Mouse (Mus musculus) kidney, adult 2 months (tissue): ENCODE results near the gene Pdk2.

Experiments used
- CTCF ChIP-seq: fragments of 200-500 bp; conservative IDR thresholded peaks from 2 replicates; pipeline ENCODE4 v1.5.1; 2011; ENCODE audit warnings: low read depth, mild to moderate bottlenecking, control low read depth, low read length, moderate library complexity, mixed read lengths; ENCODE audit not compliant: insufficient read depth, insufficient read length
- POLR2A ChIP-seq: fragments of 200-500 bp; IDR thresholded peaks from one replicate; pipeline ENCODE4 v1.6.1; 2011; ENCODE audit warnings: low read depth, low read length, control low read depth

DNA sequence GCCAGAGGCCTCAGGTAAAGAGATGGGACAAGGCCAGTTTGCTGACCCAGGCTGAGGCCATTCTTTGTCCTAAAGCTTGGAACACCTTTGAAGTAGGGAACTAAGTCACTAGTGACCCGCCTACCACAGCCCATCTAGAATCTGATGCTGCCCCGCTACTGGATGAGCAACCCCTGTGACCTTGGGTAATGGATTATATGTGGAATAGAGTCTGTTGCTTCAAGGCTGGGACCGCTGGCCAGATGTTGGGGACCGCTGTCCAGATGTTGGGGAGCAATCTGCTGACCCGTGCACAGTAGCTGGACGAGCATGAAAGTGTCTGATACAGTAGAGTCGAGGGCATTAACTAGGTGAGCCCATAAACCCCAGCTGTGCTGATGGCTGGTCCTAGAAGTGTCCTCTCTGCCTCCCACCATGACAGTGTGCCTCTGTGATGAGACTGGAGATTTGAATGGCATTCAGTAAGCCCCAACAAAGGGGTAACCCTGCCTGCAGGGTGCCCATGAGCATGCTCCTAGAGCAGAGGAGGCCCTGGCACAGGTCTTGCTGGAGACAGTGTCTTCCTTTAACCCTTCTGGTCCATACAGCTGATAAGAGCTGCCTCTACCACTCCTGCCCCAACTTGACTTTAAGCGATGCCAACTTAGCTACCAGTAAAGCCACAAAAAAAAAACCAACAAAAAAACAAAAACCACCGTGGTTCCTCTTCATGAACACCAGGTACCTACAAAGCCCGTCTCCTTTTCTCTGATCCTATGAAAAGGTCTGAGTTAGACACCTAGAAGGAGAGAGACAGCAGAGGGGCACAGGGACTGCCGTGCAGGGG is 46.0 kb downstream of the Pdk2 start:
- TF ChIP-seq POLR2A (no peak), CTCF (no peak)
